Mouse (Mus musculus): ENCODE data around the gene Gm49320. TPM values are rescaled to one million over a fixed set of nuclear protein-coding genes. Genes with fewer than 3 reads are reported as not detected.

Gene Gm49320
- polyA plus RNA-seq, 1 experiment from 2014 or later = 0.97 TPM

- H3K27me3 ChIP-seq (ENCODE audit: insufficient read depth, low read length) = no peaks in the 10 kb centered on the region
- peak overlapping the region; percentile 47 for H3K9ac ChIP-seq (ENCODE audit: low read depth, low read length)
- H3K9me3 ChIP-seq (replicated peaks; ENCODE audit: low read length) = no peaks in the 10 kb centered on the region
- H3K4me3 ChIP-seq (replicated peaks; ENCODE audit: low read depth, low read length) = peak overlapping the region; percentile 80
- ATAC-seq (replicated peaks; ENCODE audit: low FRiP score, low read depth) (0 out of 2 replicates have a peak, but pooled peaks have one; percentile 1), DNase-seq (ENCODE audit: low spot score) (no peak)
- peak overlapping the region; percentile 48 for H3K4me2 ChIP-seq (ENCODE audit: low read length)
- H3K36me3 ChIP-seq (ENCODE audit: insufficient read depth, low read length) = 0 out of 2 replicates have a peak, but pooled peaks cover 7% of the 10 kb centered on the region
- peaks cover 11% of the 10 kb centered on the region for H3K4me1 ChIP-seq (replicated peaks; ENCODE audit: insufficient read depth, low read length)
- TF ChIP-seq CTCF (IDR thresholded peaks at IDR 0.05; ENCODE audit: low read depth) = no peak
- WGBS = 19% methylated on average over 15 of the region's 15 CpGs
- H3K27ac ChIP-seq = peak overlapping the region; percentile 78
These were observed 741 bp upstream of the Gm49320 start for GRCm38 (mm10) chr8:4237814-4238433.

- peak overlapping the region; percentile 80 for H3K4me3 ChIP-seq (replicated peaks; ENCODE audit: low read depth, low read length)
- ATAC-seq (replicated peaks; ENCODE audit: low FRiP score, low read depth) = no peak; the same call in 1 of the 2 replicates
- no peaks in the 10 kb centered on the region for H3K27me3 ChIP-seq (ENCODE audit: insufficient read depth, low read length)
- peak overlapping the region; percentile 84 for H3K4me2 ChIP-seq (ENCODE audit: low read length)
- peak overlapping the region; percentile 78 for H3K27ac ChIP-seq
- H3K9me3 ChIP-seq (replicated peaks; ENCODE audit: low read length) = no peaks in the 10 kb centered on the region
- DNase-seq (ENCODE audit: low spot score) = no peak
- 13% methylated on average over 19 of the region's 19 CpGs for WGBS
- peak overlapping the region; percentile 63 for H3K9ac ChIP-seq (ENCODE audit: low read depth, low read length)
- H3K4me1 ChIP-seq (replicated peaks; ENCODE audit: insufficient read depth, low read length) = peaks cover 11% of the 10 kb centered on the region
- no peak for TF ChIP-seq CTCF (IDR thresholded peaks at IDR 0.05; ENCODE audit: low read depth)
- peaks cover 21% of the 10 kb centered on the region; the same call in 1 of the 2 replicates for H3K36me3 ChIP-seq (ENCODE audit: insufficient read depth, low read length)
These were observed 677 bp downstream of the Gm49320 start for GRCm38 (mm10) chr8:4239193-4239890.

GRCm38 (mm10) chr8:4245061-4245460 lies 6.4 kb downstream of the Gm49320 start:
- Histone ChIP-seq H3K36me3 (ENCODE audit: insufficient read depth, low read length) (peaks cover 50% of the 10 kb centered on the region), H3K27me3 (ENCODE audit: insufficient read depth, low read length) (no peaks in the 10 kb centered on the region), H3K4me3 (replicated peaks; ENCODE audit: low read depth, low read length) (no peak overlapping the region), H3K9me3 (replicated peaks; ENCODE audit: low read length) (no peaks in the 10 kb centered on the region), H3K4me1 (replicated peaks; ENCODE audit: insufficient read depth, low read length) (peaks cover 3% of the 10 kb centered on the region), H3K4me2 (ENCODE audit: low read length) (no peak overlapping the region), H3K27ac (no peak overlapping the region), H3K9ac (ENCODE audit: low read depth, low read length) (no peak overlapping the region)
- WGBS = 94% methylated on average over 5 of the region's 5 CpGs
- DNase-seq (ENCODE audit: low spot score) (no peak), ATAC-seq (replicated peaks; ENCODE audit: low FRiP score, low read depth) (no peak)
- no peak for TF ChIP-seq CTCF (IDR thresholded peaks at IDR 0.05; ENCODE audit: low read depth)

GRCm38 (mm10) chr8:4245737-4246136 lies 7.1 kb downstream of the Gm49320 start:
- WGBS = 81% methylated on average over 13 of the region's 13 CpGs

GRCm38 (mm10) chr8:4247241-4247640 lies 8.6 kb downstream of the Gm49320 start:
- H3K36me3 ChIP-seq (ENCODE audit: insufficient read depth, low read length) = peaks cover 49% of the 10 kb centered on the region
- no peak for TF ChIP-seq CTCF (IDR thresholded peaks at IDR 0.05; ENCODE audit: low read depth)
- 91% methylated on average over 8 of the region's 8 CpGs for WGBS
- no peak for ATAC-seq (replicated peaks; ENCODE audit: low FRiP score, low read depth)
- H3K4me3 ChIP-seq (replicated peaks; ENCODE audit: low read depth, low read length) = no peak overlapping the region
- H3K27me3 ChIP-seq (ENCODE audit: insufficient read depth, low read length) = no peaks in the 10 kb centered on the region
- no peak overlapping the region for H3K9ac ChIP-seq (ENCODE audit: low read depth, low read length)
- no peaks in the 10 kb centered on the region for H3K9me3 ChIP-seq (replicated peaks; ENCODE audit: low read length)
- no peak overlapping the region for H3K4me2 ChIP-seq (ENCODE audit: low read length)
- no peak for DNase-seq (ENCODE audit: low spot score)
- no peaks in the 10 kb centered on the region; the same call in 1 of the 2 replicates for H3K4me1 ChIP-seq (replicated peaks; ENCODE audit: insufficient read depth, low read length)
- H3K27ac ChIP-seq = no peak overlapping the region

More at GRCm38 (mm10) chr8:4245737-4246136, 7.1 kb downstream of the Gm49320 start:
- H3K4me2 ChIP-seq (ENCODE audit: low read length) = no peak overlapping the region
- no peaks in the 10 kb centered on the region for H3K27me3 ChIP-seq (ENCODE audit: insufficient read depth, low read length)
- H3K27ac ChIP-seq = no peak overlapping the region
- no peak overlapping the region for H3K9ac ChIP-seq (ENCODE audit: low read depth, low read length)
- no peak for ATAC-seq (replicated peaks; ENCODE audit: low FRiP score, low read depth)
- DNase-seq (ENCODE audit: low spot score) = no peak
- H3K9me3 ChIP-seq (replicated peaks; ENCODE audit: low read length) = no peaks in the 10 kb centered on the region
- no peak for TF ChIP-seq CTCF (IDR thresholded peaks at IDR 0.05; ENCODE audit: low read depth)
- H3K36me3 ChIP-seq (ENCODE audit: insufficient read depth, low read length) = peaks cover 50% of the 10 kb centered on the region
- H3K4me1 ChIP-seq (replicated peaks; ENCODE audit: insufficient read depth, low read length) = no peaks in the 10 kb centered on the region; the same call in 1 of the 2 replicates
- H3K4me3 ChIP-seq (replicated peaks; ENCODE audit: low read depth, low read length) = no peak overlapping the region

- H3K27ac ChIP-seq = no peak within 1 kb of the TSS
- 82% methylated on average over 11 of the region's 15 CpGs for WGBS
- no peak within 1 kb of the TSS for H3K9ac ChIP-seq (ENCODE audit: low read depth, low read length)
- TF ChIP-seq CTCF (IDR thresholded peaks at IDR 0.05; ENCODE audit: low read depth) = no peak
- H3K4me2 ChIP-seq (ENCODE audit: low read length) = no peak within 1 kb of the TSS
- no peak within 1 kb of the TSS for H3K4me3 ChIP-seq (replicated peaks; ENCODE audit: low read depth, low read length)
- H3K4me1 ChIP-seq (replicated peaks; ENCODE audit: insufficient read depth, low read length) = peaks cover 4% of the 10 kb centered on the region
- ATAC-seq (replicated peaks; ENCODE audit: low FRiP score, low read depth) (no peak), DNase-seq (ENCODE audit: low spot score) (no peak)
- H3K27me3 ChIP-seq (ENCODE audit: insufficient read depth, low read length) = no peaks in the 10 kb centered on the region
- peaks cover 41% of the 10 kb centered on the region for H3K36me3 ChIP-seq (ENCODE audit: insufficient read depth, low read length)
- no peaks in the 10 kb centered on the region for H3K9me3 ChIP-seq (replicated peaks; ENCODE audit: low read length)
These were observed 9.4 kb downstream of the Gm49320 start, which contains the start of gene Tgfbr3l for GRCm38 (mm10) chr8:4247951-4248540. Gene Tgfbr3l, plus strand, starts transcription at chr8:4248214.

Measured in kidney, postnatal 0 days (tissue).